Mouse (Mus musculus): ENCODE measurements at regions not wholly inside any gene's neighbourhood (a gene's known extent, or its start where the extent isn't known, plus 50 kb on each side); places are given as distances from the start of the nearest gene placed in this dataset.

DNA sequence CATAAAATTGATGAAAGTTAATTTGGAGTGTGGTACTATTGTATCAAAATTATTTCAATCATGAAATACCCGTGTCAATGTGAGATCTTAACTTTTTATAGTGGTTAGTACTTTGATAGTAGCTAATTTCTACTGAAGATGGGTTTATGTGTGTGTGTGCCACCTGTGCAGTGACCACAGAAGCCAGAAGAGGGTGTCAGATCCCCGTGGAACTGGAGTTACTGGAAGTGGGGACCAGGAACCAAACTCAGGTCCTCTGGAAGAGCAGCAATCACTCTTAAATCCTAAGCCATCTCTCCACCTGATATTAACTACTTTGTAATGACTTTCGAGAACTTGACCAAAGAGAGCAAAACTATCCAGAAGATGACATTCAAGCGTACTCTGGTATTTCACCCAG lies 517.4 kb downstream of the Defb40 start:
- TF ChIP-seq CTCF (IDR thresholded peaks at IDR 0.05; ENCODE audit: low read depth) (no peak), EP300 (IDR thresholded peaks at IDR 0.05; ENCODE audit: low read depth) (no peak)
